Mouse (Mus musculus) left cerebral cortex, adult 2 months (tissue): ENCODE measurements around the gene Gtpbp6. TPM values are rescaled to one million over a fixed set of nuclear protein-coding genes. Genes with fewer than 3 reads are reported as not detected.
"Not testable (repeated sequence)": the region's sequence is repeated elsewhere in the genome, so short reads cannot be mapped to it uniquely, and the experiment has no call there.

Experiments
- DNase-seq, 2 experiments: peaks; one replicate each; pipeline ENCODE4 v3.0.0; 2021 to 2022; ENCODE audit warnings: low spot score in 2 of 2, mixed read lengths in 1 of 2; ENCODE audit errors: extremely low spot score in 1 of 2
- H3K27ac ChIP-seq: fragments of 200-600 bp; 2 replicates; pipeline ENCODE4 v1.8.1; 2022
- H3K4me3 ChIP-seq: fragments of 200-600 bp; 2 replicates; pipeline ENCODE4 v1.8.1; 2022
- CTCF ChIP-seq: fragments of 200-600 bp; IDR thresholded peaks from 2 replicates; pipeline ENCODE4 v1.8.1; 2022; ENCODE audit warnings: antibody characterized with exemption, mild to moderate bottlenecking, moderate library complexity
- intact Hi-C: fragments of 180-260 bp; cut with DNase I; formaldehyde crosslinking; loops from one replicate; pipeline ENCODE4 v1.15.1; 2025
- total RNA-seq, 2 experiments: library from RNA; stranded (reverse); gene quantifications; 2 replicates each; pipeline ENCODE4 v1.2.3; 2021

Gene Gtpbp6
- total RNA-seq, 2 experiments from 2014 or later: 107 to 108 TPM

GRCm38 (mm10) chr5:110099656-110100580, 8.1 kb downstream of the Gtpbp6 start, which contains the start of gene Plcxd1:
Gene Plcxd1 (plus strand): TSS chr5:110099969.
- peak within 1 kb of the TSS; percentile 53 for H3K4me3 ChIP-seq
- intact Hi-C loops: loop anchor here (10.0 kb wide), 2 partner anchors 105 to 1445 kb away; partner anchors contain the start of gene Zfp932

GRCm38 (mm10) chr5:110098991-110099477, 9.0 kb downstream of the Gtpbp6 start:
- TF ChIP-seq CTCF: no peak
- H3K27ac ChIP-seq: no peak overlapping the region
- intact Hi-C loops: no loop called here
- DNase-seq: peak in 1 of 2 experiments; percentile 34
- no peak overlapping the region for H3K4me3 ChIP-seq

More at GRCm38 (mm10) chr5:110099656-110100580, 8.1 kb downstream of the Gtpbp6 start, which contains the start of gene Plcxd1:
- peak in 1 of 2 experiments; percentile 19 for DNase-seq
- no peak; the same call in 1 of the 2 replicates for TF ChIP-seq CTCF
- H3K27ac ChIP-seq: peak within 1 kb of the TSS; percentile 91

- intact Hi-C loops: loop anchor here (2.0 kb wide), 1 partner anchor 36 kb away; no protein-coding TSS in a partner anchor
- no peak for TF ChIP-seq CTCF
- Histone ChIP-seq H3K27ac (peak overlapping the region; percentile 94), H3K4me3 (peak overlapping the region; percentile 64)
- DNase-seq: no peak
Observed at GRCm38 (mm10) chr5:110094847-110095213, 13.2 kb downstream of the Gtpbp6 start.

- Histone ChIP-seq H3K27ac (peak within 1 kb of the TSS; percentile 94), H3K4me3 (peak within 1 kb of the TSS; percentile 64)
- no peak for TF ChIP-seq CTCF
- intact Hi-C loops: loop anchor here (2.0 kb wide), 1 partner anchor 35 kb away; no protein-coding TSS in a partner anchor
- DNase-seq: peak; percentile 84 to 88
Observed at GRCm38 (mm10) chr5:110094030-110094846, 13.8 kb downstream of the Gtpbp6 start, which contains the start of gene Gm35315. Gene Gm35315 (minus strand): TSS chr5:110094420.

- no peak overlapping the region for H3K4me3 ChIP-seq
- TF ChIP-seq CTCF: no peak
- no peak for DNase-seq
- intact Hi-C loops: no loop called here
- H3K27ac ChIP-seq: no peak overlapping the region
Observed at GRCm38 (mm10) chr5:110091546-110091945, 16.5 kb downstream of the Gtpbp6 start.

GRCm38 (mm10) chr5:110086161-110086866, 21.7 kb downstream of the Gtpbp6 start:
- intact Hi-C loops: no loop called here
- TF ChIP-seq CTCF: no peak
- Histone ChIP-seq H3K4me3 (no peak overlapping the region), H3K27ac (no peak overlapping the region)
- DNase-seq: no peak

- no peak for TF ChIP-seq CTCF
- no peak overlapping the region for H3K27ac ChIP-seq
- DNase-seq: no peak
- no peak overlapping the region for H3K4me3 ChIP-seq
- intact Hi-C loops: no loop called here
Observed at GRCm38 (mm10) chr5:110082961-110083360, 25.0 kb downstream of the Gtpbp6 start.

- DNase-seq, H3K27ac ChIP-seq, intact Hi-C loops, H3K4me3 ChIP-seq: not testable (repeated sequence)
Observed at GRCm38 (mm10) chr5:110072413-110072812, 35.6 kb downstream of the Gtpbp6 start, which contains the start of gene Gm17655. Gene Gm17655 (minus strand): TSS chr5:110072513.

- peak overlapping the region; percentile 85 for H3K27ac ChIP-seq
- no peak for TF ChIP-seq CTCF
- intact Hi-C loops: loop anchor here (2.0 to 10.0 kb wide), 3 partner anchors 37 to 77 kb away; partner anchors contain the start of genes Chfr, Gm35315 and Zfp932
- peak overlapping the region; percentile 72 for H3K4me3 ChIP-seq
- DNase-seq: peak; percentile 73 to 74
Observed at GRCm38 (mm10) chr5:110057637-110058408, 50.2 kb downstream of the Gtpbp6 start.

Other genes with a start within 250 kb of the Gtpbp6 start
- 10 to 100 TPM; 38.3 to 40.0 TPM for gene Gm15446, start 184.8 kb downstream of the Gtpbp6 start, total RNA-seq
- gene Zfp932, start 111.7 kb downstream of the Gtpbp6 start, total RNA-seq: 10 to 100 TPM; 50.7 to 57.5 TPM
- 10 to 100 TPM in 1 of 2 experiments, 1 to 10 TPM in 1; 9.3 to 10.0 TPM for gene Gm17655, start 35.7 kb downstream of the Gtpbp6 start, total RNA-seq
- under 1 TPM; 0.42 to 0.59 TPM for gene Gm35315, start 13.8 kb downstream of the Gtpbp6 start, total RNA-seq
- gene Plcxd1, start 8.2 kb downstream of the Gtpbp6 start, total RNA-seq: 1 to 10 TPM; 9.3 to 9.5 TPM
- 10 to 100 TPM; 15.9 to 16.7 TPM for gene Zfp605, start 1.9 kb upstream of the Gtpbp6 start, total RNA-seq
- gene Chfr, start 27.6 kb upstream of the Gtpbp6 start, total RNA-seq: 10 to 100 TPM; 55.5 to 58.0 TPM
- 10 to 100 TPM; 47.0 to 49.3 TPM for gene Golga3, start 68.5 kb upstream of the Gtpbp6 start, total RNA-seq
- gene Ankle2, start 122.8 kb upstream of the Gtpbp6 start, total RNA-seq: 10 to 100 TPM; 35.0 to 43.6 TPM
- 10 to 100 TPM; 58.9 to 60.0 TPM for gene Pgam5, start 161.7 kb upstream of the Gtpbp6 start, total RNA-seq
- 1 to 10 TPM; 7.8 to 8.3 TPM for gene Pxmp2, start 178.0 kb upstream of the Gtpbp6 start, total RNA-seq
- gene Pole, start 178.1 kb upstream of the Gtpbp6 start, total RNA-seq: 1 to 10 TPM in 1 of 2 experiments, under 1 TPM in 1; 0.98 to 1.5 TPM
- gene P2rx2, start 235.0 kb upstream of the Gtpbp6 start, total RNA-seq: under 1 TPM in 1 of 2 experiments, not detected in 1; 0.26 TPM
- gene Lrcol1, start 236.5 kb upstream of the Gtpbp6 start, total RNA-seq: not detected